Comparison of ENCODE assay signal across 11 mouse cellular contexts in the genomic region with DNA sequence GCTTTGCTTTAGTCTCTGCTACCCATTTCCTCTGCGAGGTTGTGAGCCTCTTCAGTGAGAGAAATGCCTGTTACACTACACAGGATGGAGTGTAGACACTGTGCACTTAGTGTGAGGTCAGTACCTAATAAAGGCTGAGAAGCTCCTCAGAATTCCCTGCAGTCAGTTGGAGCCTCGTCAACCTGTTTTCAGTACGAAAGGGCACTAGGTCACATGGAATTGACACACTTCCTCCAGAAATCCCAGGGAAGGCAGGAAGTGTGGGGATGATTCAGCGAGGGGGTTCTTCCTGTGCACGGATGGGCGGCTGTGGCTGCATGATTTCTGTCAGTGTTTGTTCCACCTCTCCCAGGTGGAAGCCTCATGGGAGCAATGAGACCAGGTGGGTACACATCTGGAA. TPM values are rescaled to one million over a fixed set of nuclear protein-coding genes. Genes with fewer than 3 reads are reported as not detected.
DNase-seq lines count a peak whose midpoint lies in the region; ATAC-seq and TF ChIP-seq lines count a peak whose summit lies in the region.
"Had no signal": no experiment of that assay in that cellular context is flagged by ENCODE, and none has a peak within 500 bp of the region (broad histone marks: within the 10 kb centered on the region; RNA-seq: fewer than 3 reads in every experiment).

No protein-coding gene starts in this region.

- no peak overlapping the region for H3K9ac ChIP-seq in midbrain, embryonic 14.5 days (replicated peaks; ENCODE audit: low read length)
- no peak overlapping the region for H3K9ac ChIP-seq in midbrain, postnatal 0 days (replicated peaks; ENCODE audit: low read length, poor library complexity, severe bottlenecking)
- H3K9ac ChIP-seq: hindbrain, embryonic 14.5 days; midbrain, embryonic 12.5 days had no signal

- H3K4me3 ChIP-seq in midbrain, embryonic 14.5 days (replicated peaks; ENCODE audit: low read depth, low read length) = no peak overlapping the region
- H3K4me3 ChIP-seq in midbrain, postnatal 0 days (ENCODE audit: low read depth, low read length) = no peak overlapping the region
- H3K4me3 ChIP-seq: midbrain, embryonic 12.5 days had no signal

- 0 out of 2 replicates have a peak overlapping the region, but pooled peaks have one; percentile 8 for H3K27ac ChIP-seq in midbrain, embryonic 14.5 days (replicated peaks; ENCODE audit: low read depth, low read length)
- H3K27ac ChIP-seq in midbrain, postnatal 0 days (ENCODE audit: low read depth, low read length) = no peak overlapping the region
- H3K27ac ChIP-seq: hindbrain, embryonic 14.5 days; midbrain, embryonic 12.5 days had no signal

- no peaks in the 10 kb centered on the region for H3K36me3 ChIP-seq in midbrain, embryonic 14.5 days (ENCODE audit: control insufficient read depth, insufficient read depth, low read length)
- no peaks in the 10 kb centered on the region for H3K36me3 ChIP-seq in midbrain, postnatal 0 days (ENCODE audit: insufficient read depth, low read length)
- H3K36me3 ChIP-seq: midbrain, embryonic 12.5 days had no signal

- H3K9me3 ChIP-seq in midbrain, embryonic 14.5 days (ENCODE audit: control insufficient read depth, low read length) = no peaks in the 10 kb centered on the region
- no peaks in the 10 kb centered on the region for H3K9me3 ChIP-seq in midbrain, postnatal 0 days (ENCODE audit: low read length)
- H3K9me3 ChIP-seq: midbrain, embryonic 12.5 days had no signal

- H3K4me2 ChIP-seq in midbrain, embryonic 14.5 days (ENCODE audit: low read length) = no peak overlapping the region
- H3K4me2 ChIP-seq in midbrain, postnatal 0 days (ENCODE audit: low read depth, low read length, poor library complexity, severe bottlenecking) = no peak overlapping the region
- H3K4me2 ChIP-seq: hindbrain, embryonic 14.5 days; midbrain, embryonic 12.5 days had no signal

- 78% methylated on average over 6 of the region's 6 CpGs for WGBS in midbrain, embryonic 14.5 days
- WGBS in midbrain, postnatal 0 days = 71% methylated on average over 6 of the region's 6 CpGs

- no peak for ATAC-seq in midbrain, embryonic 14.5 days (ENCODE audit: low FRiP score, low TSS enrichment)
- ATAC-seq in midbrain, postnatal 0 days (ENCODE audit: low FRiP score) = no peak
- ATAC-seq in frontal cortex, adult (ENCODE audit: low TSS enrichment) = no peak

- no peak for TF ChIP-seq CTCF in midbrain, postnatal 0 days (IDR thresholded peaks at IDR 0.05)

- H3K4me1 ChIP-seq in midbrain, embryonic 14.5 days (ENCODE audit: control insufficient read depth, insufficient read depth, low read length) = no peaks in the 10 kb centered on the region
- no peaks in the 10 kb centered on the region for H3K4me1 ChIP-seq in midbrain, postnatal 0 days (ENCODE audit: insufficient read depth, low read length)

- no peaks in the 10 kb centered on the region for H3K27me3 ChIP-seq in midbrain, embryonic 14.5 days (ENCODE audit: control insufficient read depth, insufficient read depth, low read length)
- no peaks in the 10 kb centered on the region for H3K27me3 ChIP-seq in midbrain, postnatal 0 days (ENCODE audit: insufficient read depth, low read length)
- H3K27me3 ChIP-seq: midbrain, embryonic 12.5 days had no signal

- no peak for DNase-seq in midbrain, embryonic 14.5 days
- no peak for DNase-seq in midbrain, postnatal 0 days (ENCODE audit: low spot score)
- peak; percentile 39 to 61 for DNase-seq in heart, adult 9 months (ENCODE audit: low spot score in 2 of 2)
- peak; percentile 62 for DNase-seq in kidney, postnatal 10 days
- no peak for DNase-seq in thymus, postnatal 10 days (ENCODE audit: low spot score in 2 of 2)
- DNase-seq in ovary, postnatal 14 days (ENCODE audit: low spot score) = no peak
- DNase-seq: right cerebral cortex, postnatal 4 days had no signal

RNA-seq across cellular contexts. Expression of a gene that starts 21.1 kb away (rescaled TPM):
- not detected in 2 replicates for polyA plus RNA-seq in midbrain, embryonic 14.5 days (2014; fragmentation: Nextera tagmentation; extraction: Ambion mirVana)
- total RNA-seq in midbrain, postnatal 0 days (2014; rRNA removed) = not detected in 2 replicates
- not detected in 2 replicates for polyA plus RNA-seq in midbrain, postnatal 0 days (2015; fragmentation: Nextera tagmentation; extraction: Ambion mirVana)
- polyA plus RNA-seq: embryonic facial prominence, embryonic 11.5 days had no signal

RNA-seq across cellular contexts. Expression of a gene that starts 44.8 kb away (rescaled TPM):
- 9.2 and 13.4 TPM in 2 replicates for polyA plus RNA-seq in midbrain, embryonic 14.5 days (2014; fragmentation: Nextera tagmentation; extraction: Ambion mirVana)
- total RNA-seq in midbrain, postnatal 0 days (2014; rRNA removed) = 23.7 and 25.0 TPM in 2 replicates
- 21.6 and 25.4 TPM in 2 replicates for polyA plus RNA-seq in midbrain, postnatal 0 days (2015; fragmentation: Nextera tagmentation; extraction: Ambion mirVana)

Comparison
In these comparisons a context has a peak if more than half of its experiments do, and no peak if none do; other contexts are left out.
1. DNase-seq: peak in heart, adult 9 months (2 of 2) and kidney, postnatal 10 days (single experiment); none in midbrain, embryonic 14.5 days (single experiment), midbrain, postnatal 0 days (single experiment), thymus, postnatal 10 days (0 of 2) and ovary, postnatal 14 days (single experiment).